In genomic region chr5:32438564-32438922, GRCm38 (mm10) we compare ENCODE assay signal across 20 mouse cellular contexts. TPM values are rescaled to one million over a fixed set of nuclear protein-coding genes. Genes with fewer than 3 reads are reported as not detected.
DNase-seq lines count a peak whose midpoint lies in the region; ATAC-seq and TF ChIP-seq lines count a peak whose summit lies in the region.
"Had no signal": no experiment of that assay in that cellular context is flagged by ENCODE, and none has a peak within 500 bp of the region (broad histone marks: within the 10 kb centered on the region; RNA-seq: fewer than 3 reads in every experiment).

No protein-coding gene starts in this region.

- H3K9me3 ChIP-seq in heart, embryonic 10.5 days, result no peaks in the 10 kb centered on the region
- no peaks in the 10 kb centered on the region for H3K9me3 ChIP-seq in intestine, embryonic 15.5 days
- no peaks in the 10 kb centered on the region for H3K9me3 ChIP-seq in forebrain, embryonic 10.5 days
- H3K9me3 ChIP-seq: hindbrain, embryonic 13.5 days; midbrain, embryonic 12.5 days; neural tube, embryonic 15.5 days had no signal

- H3K27ac ChIP-seq in heart, embryonic 10.5 days, result 0 out of 2 replicates have a peak overlapping the region, but pooled peaks have one; percentile 32
- peak overlapping the region; percentile 58; the same call in 1 of the 2 replicates for H3K27ac ChIP-seq in bone marrow, adult 2 months (ENCODE audit: control insufficient read depth, insufficient read depth, low read depth, low read length, poor library complexity)
- no peak overlapping the region for H3K27ac ChIP-seq in cerebellum, adult 2 months (ENCODE audit: insufficient read depth, low read length)
- H3K27ac ChIP-seq in intestine, embryonic 15.5 days, result peak overlapping the region; percentile 72
- no peak overlapping the region for H3K27ac ChIP-seq in forebrain, embryonic 10.5 days
- H3K27ac ChIP-seq: hindbrain, embryonic 13.5 days; macrophage; midbrain, embryonic 12.5 days; neural tube, embryonic 15.5 days had no signal

- H3K4me3 ChIP-seq in heart, embryonic 10.5 days, result no peak overlapping the region
- H3K4me3 ChIP-seq in bone marrow, adult 2 months (replicated peaks; ENCODE audit: control insufficient read depth, low read depth, low read length), result no peak overlapping the region
- no peak overlapping the region for H3K4me3 ChIP-seq in cerebellum, adult 2 months (replicated peaks; ENCODE audit: insufficient read depth, low read depth, low read length)
- H3K4me3 ChIP-seq in intestine, embryonic 15.5 days (replicated peaks), result no peak overlapping the region
- H3K4me3 ChIP-seq in forebrain, embryonic 10.5 days, result no peak overlapping the region
- H3K4me3 ChIP-seq: hindbrain, embryonic 13.5 days; midbrain, embryonic 12.5 days; myocyte; neural tube, embryonic 15.5 days had no signal

- TF ChIP-seq CTCF in bone marrow, adult 2 months (IDR thresholded peaks at IDR 0.05; ENCODE audit: control insufficient read depth, insufficient read depth, low read length), result no peak
- TF ChIP-seq CTCF in cerebellum, adult 2 months (IDR thresholded peaks at IDR 0.05; ENCODE audit: borderline replicate concordance, insufficient read depth, low read depth, low read length), result no peak

- 0 out of 2 replicates have a peak, but pooled peaks cover 5% of the 10 kb centered on the region for H3K4me1 ChIP-seq in heart, embryonic 10.5 days
- H3K4me1 ChIP-seq in bone marrow, adult 2 months (ENCODE audit: control insufficient read depth, insufficient read depth, low read length), result peaks cover 6% of the 10 kb centered on the region; the same call in 1 of the 2 replicates
- H3K4me1 ChIP-seq in cerebellum, adult 2 months (ENCODE audit: control insufficient read depth, insufficient read depth, low read length), result peaks cover 13% of the 10 kb centered on the region
- H3K4me1 ChIP-seq in intestine, embryonic 15.5 days (replicated peaks), result peaks cover 9% of the 10 kb centered on the region; the same call in 1 of the 2 replicates
- peaks cover 12% of the 10 kb centered on the region for H3K4me1 ChIP-seq in forebrain, embryonic 10.5 days
- H3K4me1 ChIP-seq: hindbrain, embryonic 13.5 days; neural tube, embryonic 15.5 days had no signal

- 59% methylated on average over 2 of the region's 2 CpGs for WGBS in heart, embryonic 10.5 days
- 40% methylated on average over 2 of the region's 2 CpGs for WGBS in bone marrow, adult 2 months
- WGBS in cerebellum, adult 2 months, result 6% methylated on average over 2 of the region's 2 CpGs
- WGBS in intestine, embryonic 15.5 days, result 56% methylated on average over 2 of the region's 2 CpGs
- WGBS in forebrain, embryonic 10.5 days, result 72% methylated on average over 2 of the region's 2 CpGs

- H3K9ac ChIP-seq in intestine, embryonic 15.5 days, result no peak overlapping the region
- H3K9ac ChIP-seq: hindbrain, embryonic 13.5 days; midbrain, embryonic 12.5 days; neural tube, embryonic 15.5 days had no signal

- H3K4me2 ChIP-seq in intestine, embryonic 15.5 days (replicated peaks), result no peak overlapping the region
- H3K4me2 ChIP-seq: hindbrain, embryonic 13.5 days; liver, embryonic 11.5 days; midbrain, embryonic 12.5 days; neural tube, embryonic 15.5 days had no signal

- no peaks in the 10 kb centered on the region for H3K36me3 ChIP-seq in heart, embryonic 10.5 days
- H3K36me3 ChIP-seq in intestine, embryonic 15.5 days, result no peaks in the 10 kb centered on the region
- H3K36me3 ChIP-seq in forebrain, embryonic 10.5 days (replicated peaks), result no peaks in the 10 kb centered on the region
- H3K36me3 ChIP-seq: hindbrain, embryonic 13.5 days; midbrain, embryonic 12.5 days; neural tube, embryonic 15.5 days had no signal

- DNase-seq in heart, embryonic 10.5 days (ENCODE audit: low spot score), result no peak
- DNase-seq in heart, adult 8-10 months (ENCODE audit: low spot score), result no peak
- peak; percentile 54 to 66 for DNase-seq in cerebellum, adult 2 months
- no peak for DNase-seq in spleen, postnatal 36 days (ENCODE audit: low spot score in 2 of 2)
- no peak for DNase-seq in forebrain, embryonic 10.5 days (ENCODE audit: extremely low spot score, low spot score)
- no peak for DNase-seq in adrenal gland, postnatal 14 days
- DNase-seq: adrenal gland, postnatal 36 days; kidney, postnatal 4 days; layer of hippocampus, postnatal 36 days; lung, adult 2 months had no signal

- H3K27me3 ChIP-seq in heart, embryonic 10.5 days (ENCODE audit: insufficient read depth, poor library complexity, severe bottlenecking), result no peaks in the 10 kb centered on the region
- H3K27me3 ChIP-seq in cerebellum, adult 2 months (ENCODE audit: control insufficient read depth, insufficient read depth, low read length), result no peaks in the 10 kb centered on the region
- no peaks in the 10 kb centered on the region for H3K27me3 ChIP-seq in intestine, embryonic 15.5 days (replicated peaks)
- no peaks in the 10 kb centered on the region for H3K27me3 ChIP-seq in forebrain, embryonic 10.5 days (ENCODE audit: poor library complexity, severe bottlenecking)
- H3K27me3 ChIP-seq: hindbrain, embryonic 13.5 days; midbrain, embryonic 12.5 days; neural tube, embryonic 15.5 days; Patski had no signal

- ATAC-seq in intestine, embryonic 15.5 days, result peak; percentile 26; the same call in 1 of the 2 replicates
- ATAC-seq: activated CD4-positive, CD25-positive, alpha-beta regulatory T cell, adult 4 months; Patski had no signal

- no peak for TF ChIP-seq POLR2A in bone marrow, adult 2 months (IDR thresholded peaks at IDR 0.05; ENCODE audit: borderline replicate concordance, control insufficient read depth, low read depth, low read length)
- TF ChIP-seq POLR2A in cerebellum, adult 2 months (IDR thresholded peaks at IDR 0.05; ENCODE audit: borderline replicate concordance, insufficient read depth, low read length), result no peak

RNA-seq across cellular contexts. Expression of gene Ppp1cb, which starts 20.1 kb away (rescaled TPM):
- 233 and 261 TPM in 2 replicates for polyA plus RNA-seq in heart, embryonic 10.5 days (2016; fragmentation: Nextera tagmentation; extraction: Ambion mirVana)
- total RNA-seq in heart, adult 8-10 months (2022), result 100 to 1,000 TPM; 400 to 449 (median 432) TPM
- polyA plus RNA-seq in bone marrow, adult 2 months (2011; ENCODE audit: insufficient read depth, insufficient read length, low replicate concordance, missing spikeins), result 222 and 285 TPM in 2 replicates
- 226 and 236 TPM in 2 replicates for polyA plus RNA-seq in cerebellum, adult 2 months (2012; rRNA removed)
- 200 and 237 TPM in 2 replicates for polyA plus RNA-seq in intestine, embryonic 15.5 days (2015; fragmentation: Nextera tagmentation; extraction: Ambion mirVana)
- 214 and 230 TPM in 2 replicates for polyA plus RNA-seq in forebrain, embryonic 10.5 days (2016; fragmentation: Nextera tagmentation; extraction: Ambion mirVana)
- total RNA-seq in adrenal gland, postnatal 14 days (2021), result 358 and 364 TPM in 2 replicates

Comparison
In these comparisons a context has a peak if more than half of its experiments do, and no peak if none do; other contexts are left out.
1. DNase-seq: peak in cerebellum, adult 2 months (2 of 2); none in heart, embryonic 10.5 days (single experiment), heart, adult 8-10 months (single experiment), spleen, postnatal 36 days (0 of 2), forebrain, embryonic 10.5 days (single experiment) and adrenal gland, postnatal 14 days (single experiment).
2. H3K27ac ChIP-seq: peak in heart, embryonic 10.5 days (single experiment), bone marrow, adult 2 months (single experiment) and intestine, embryonic 15.5 days (single experiment); none in cerebellum, adult 2 months (single experiment) and forebrain, embryonic 10.5 days (single experiment).